Mouse (Mus musculus): Measurements from ENCODE around the gene Psip1. TPM values are rescaled to one million over a fixed set of nuclear protein-coding genes. Genes with fewer than 3 reads are reported as not detected.
"Not testable (repeated sequence)": the region's sequence is repeated elsewhere in the genome, so short reads cannot be mapped to it uniquely, and the experiment has no call there.

The Psip1 gene
- polyA plus RNA-seq, 1 experiment, result 128 TPM

DNA sequence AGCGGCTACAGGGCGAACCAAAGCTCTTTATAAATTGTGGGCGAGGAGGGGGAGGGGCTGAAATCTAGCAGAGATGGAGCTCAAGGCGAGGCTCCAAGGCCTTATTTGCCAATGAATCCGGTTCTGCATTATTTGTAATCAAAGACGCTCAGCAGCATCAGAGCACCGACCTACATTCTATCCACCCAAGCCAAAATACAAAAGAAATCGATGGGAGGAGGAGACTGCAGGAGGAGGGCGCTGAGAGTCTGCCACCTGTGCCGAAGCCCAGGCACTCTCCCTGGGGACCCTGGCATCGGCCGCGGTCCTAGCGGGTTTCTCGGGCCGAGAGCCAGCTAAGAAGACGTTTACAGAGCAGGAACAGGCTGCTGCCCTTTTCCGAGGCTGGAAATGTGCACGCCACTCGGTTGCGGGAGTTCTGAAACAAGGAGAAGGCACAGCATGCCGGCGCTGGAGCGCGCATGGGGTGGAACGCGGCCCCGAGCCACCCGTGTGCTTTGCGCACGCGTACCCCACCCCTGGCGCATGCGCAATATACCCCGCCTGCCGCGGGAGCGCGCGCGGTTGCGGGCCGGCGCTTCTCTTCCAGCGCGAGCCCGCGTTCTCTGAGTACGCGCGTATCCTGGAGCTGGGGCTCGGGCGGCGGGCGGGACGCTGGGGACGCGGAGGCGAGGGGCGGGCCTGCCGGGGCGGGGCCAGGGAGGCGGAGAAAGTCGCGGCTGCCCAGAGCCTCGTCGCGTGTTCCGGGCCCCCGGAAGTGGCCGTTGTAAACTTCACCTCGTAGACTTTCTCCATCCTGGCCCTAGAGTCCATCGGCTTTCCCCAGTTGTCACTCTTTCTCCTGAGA, 38.8 kb upstream of the Psip1 start, which contains the start of gene Ccdc171:
Gene Ccdc171 (plus strand): TSS at position 703 of the 847 bp plus-strand sequence.
- Histone ChIP-seq H3K4me1 (ENCODE audit: control insufficient read depth, insufficient read depth, low read length) (no peaks in the 10 kb centered on the region; the same call in 1 of the 2 replicates), H3K27ac (ENCODE audit: control insufficient read depth, insufficient read depth, low read depth, low read length, poor library complexity) (peak within 1 kb of the TSS; percentile 76), H3K4me3 (replicated peaks; ENCODE audit: control insufficient read depth, low read depth, low read length) (peak within 1 kb of the TSS; percentile 98)
- under 1% methylated on average over 73 of the region's 73 CpGs for WGBS
- no peak for TF ChIP-seq CTCF (IDR thresholded peaks at IDR 0.05; ENCODE audit: control insufficient read depth, insufficient read depth, low read length)
- TF ChIP-seq POLR2A (IDR thresholded peaks at IDR 0.05; ENCODE audit: borderline replicate concordance, control insufficient read depth, low read depth, low read length), result peak; percentile 67; the same call in 1 of the 2 replicates

GRCm38 (mm10) chr4:83524456-83524842, 38.2 kb upstream of the Psip1 start:
- H3K4me1 ChIP-seq (ENCODE audit: control insufficient read depth, insufficient read depth, low read length), result no peaks in the 10 kb centered on the region; the same call in 1 of the 2 replicates
- peak overlapping the region; percentile 10 for H3K4me3 ChIP-seq (replicated peaks; ENCODE audit: control insufficient read depth, low read depth, low read length)
- no peak overlapping the region for H3K27ac ChIP-seq (ENCODE audit: control insufficient read depth, insufficient read depth, low read depth, low read length, poor library complexity)
- TF ChIP-seq POLR2A (IDR thresholded peaks at IDR 0.05; ENCODE audit: borderline replicate concordance, control insufficient read depth, low read depth, low read length) (no peak), CTCF (IDR thresholded peaks at IDR 0.05; ENCODE audit: control insufficient read depth, insufficient read depth, low read length) (no peak)
- WGBS, result 19% methylated on average over 6 of the region's 6 CpGs

DNA sequence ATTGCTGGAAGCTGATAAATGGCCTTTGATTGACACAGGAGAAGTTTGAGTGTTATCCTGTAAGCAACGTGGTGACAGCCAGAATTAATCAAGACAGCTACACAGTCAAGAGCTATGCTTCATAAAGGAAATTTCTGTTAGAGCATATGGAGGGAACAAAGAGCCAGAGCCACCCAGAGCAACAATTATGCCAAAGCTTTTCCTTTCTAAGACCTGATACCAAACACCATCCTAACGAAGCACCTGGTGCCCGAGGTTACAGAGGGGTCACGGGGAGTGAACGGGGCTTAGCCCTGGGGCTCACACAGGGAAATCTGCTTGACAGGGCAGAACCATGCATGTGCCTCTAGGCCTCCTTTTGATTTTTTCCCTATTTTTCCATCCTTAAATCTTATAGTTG, 35.8 kb upstream of the Psip1 start:
- 68% methylated on average over 5 of the region's 5 CpGs for WGBS
- no peak overlapping the region for H3K4me3 ChIP-seq (replicated peaks; ENCODE audit: control insufficient read depth, low read depth, low read length)
- no peaks in the 10 kb centered on the region; the same call in 1 of the 2 replicates for H3K4me1 ChIP-seq (ENCODE audit: control insufficient read depth, insufficient read depth, low read length)
- no peak overlapping the region for H3K27ac ChIP-seq (ENCODE audit: control insufficient read depth, insufficient read depth, low read depth, low read length, poor library complexity)
- TF ChIP-seq POLR2A (IDR thresholded peaks at IDR 0.05; ENCODE audit: borderline replicate concordance, control insufficient read depth, low read depth, low read length) (no peak), CTCF (IDR thresholded peaks at IDR 0.05; ENCODE audit: control insufficient read depth, insufficient read depth, low read length) (no peak)

DNA sequence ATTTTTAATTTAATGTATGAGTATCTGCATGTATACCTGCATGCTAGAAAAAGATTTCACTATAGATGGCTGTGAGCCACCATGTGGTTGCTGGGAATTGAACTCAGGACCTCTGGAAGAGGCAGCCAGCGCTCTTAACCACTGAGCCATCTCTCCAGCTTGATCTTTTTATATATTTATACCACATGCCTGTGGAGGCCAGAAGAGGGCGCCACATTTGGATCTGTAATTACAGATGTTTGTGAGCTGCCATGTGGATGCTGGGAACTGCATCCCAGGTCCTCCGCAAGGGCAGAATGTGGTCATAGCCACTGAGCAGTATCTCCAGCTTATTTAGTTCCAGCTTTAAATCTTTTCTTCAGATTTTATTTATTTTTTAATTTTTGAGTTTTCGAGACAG, 34.0 kb upstream of the Psip1 start:
- TF ChIP-seq POLR2A (IDR thresholded peaks at IDR 0.05; ENCODE audit: borderline replicate concordance, control insufficient read depth, low read depth, low read length), result no peak
- TF ChIP-seq CTCF (IDR thresholded peaks at IDR 0.05; ENCODE audit: control insufficient read depth, insufficient read depth, low read length), result no peak

DNA sequence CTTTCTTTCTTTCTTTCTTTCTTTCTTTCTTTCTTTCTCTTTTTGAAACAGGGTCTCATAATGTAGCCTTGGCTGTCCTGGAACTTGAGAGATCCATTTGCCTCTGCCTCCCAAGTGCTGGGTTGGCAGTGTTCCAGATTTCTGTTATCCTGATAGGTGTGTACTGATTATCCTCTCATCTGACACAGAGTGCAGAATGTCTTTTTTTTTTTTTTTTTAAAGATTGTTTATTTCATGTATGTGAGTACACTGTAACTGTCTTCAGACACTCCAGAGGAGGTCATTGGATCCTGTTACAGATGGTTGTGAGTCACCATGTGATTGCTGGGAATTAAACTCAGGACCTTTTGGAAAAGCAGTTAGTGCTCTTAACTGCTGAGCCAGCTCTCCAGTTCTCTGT, 33.5 kb upstream of the Psip1 start:
- Histone ChIP-seq H3K4me3 (replicated peaks; ENCODE audit: control insufficient read depth, low read depth, low read length) (no peak overlapping the region), H3K4me1 (ENCODE audit: control insufficient read depth, insufficient read depth, low read length) (no peaks in the 10 kb centered on the region; the same call in 1 of the 2 replicates), H3K27ac (ENCODE audit: control insufficient read depth, insufficient read depth, low read depth, low read length, poor library complexity) (no peak overlapping the region)
- TF ChIP-seq POLR2A (IDR thresholded peaks at IDR 0.05; ENCODE audit: borderline replicate concordance, control insufficient read depth, low read depth, low read length) (no peak), CTCF (IDR thresholded peaks at IDR 0.05; ENCODE audit: control insufficient read depth, insufficient read depth, low read length) (no peak)

More for the DNA sequence above, 34.0 kb upstream of the Psip1 start:
- H3K27ac ChIP-seq (ENCODE audit: control insufficient read depth, insufficient read depth, low read depth, low read length, poor library complexity), result no peak overlapping the region
- WGBS, result 69% methylated on average over 4 of the region's 4 CpGs
- H3K4me3 ChIP-seq (replicated peaks; ENCODE audit: control insufficient read depth, low read depth, low read length), result no peak overlapping the region
- H3K4me1 ChIP-seq (ENCODE audit: control insufficient read depth, insufficient read depth, low read length), result no peaks in the 10 kb centered on the region; the same call in 1 of the 2 replicates

- TF ChIP-seq CTCF (IDR thresholded peaks at IDR 0.05; ENCODE audit: control insufficient read depth, insufficient read depth, low read length), result no peak
- TF ChIP-seq POLR2A (IDR thresholded peaks at IDR 0.05; ENCODE audit: borderline replicate concordance, control insufficient read depth, low read depth, low read length), result no peak
- Histone ChIP-seq H3K4me3 (replicated peaks; ENCODE audit: control insufficient read depth, low read depth, low read length) (no peak overlapping the region), H3K4me1 (ENCODE audit: control insufficient read depth, insufficient read depth, low read length) (no peaks in the 10 kb centered on the region), H3K27ac (ENCODE audit: control insufficient read depth, insufficient read depth, low read depth, low read length, poor library complexity) (no peak overlapping the region)
- 62% methylated on average over 2 of the region's 2 CpGs for WGBS
Measured at GRCm38 (mm10) chr4:83519148-83519547, 32.9 kb upstream of the Psip1 start.

GRCm38 (mm10) chr4:83516144-83516543, 29.9 kb upstream of the Psip1 start:
- H3K4me3 ChIP-seq (replicated peaks; ENCODE audit: control insufficient read depth, low read depth, low read length); H3K27ac ChIP-seq (ENCODE audit: control insufficient read depth, insufficient read depth, low read depth, low read length, poor library complexity); H3K4me1 ChIP-seq (ENCODE audit: control insufficient read depth, insufficient read depth, low read length): not testable (repeated sequence)
- WGBS, result 86% methylated on average over 5 of the region's 6 CpGs

DNA sequence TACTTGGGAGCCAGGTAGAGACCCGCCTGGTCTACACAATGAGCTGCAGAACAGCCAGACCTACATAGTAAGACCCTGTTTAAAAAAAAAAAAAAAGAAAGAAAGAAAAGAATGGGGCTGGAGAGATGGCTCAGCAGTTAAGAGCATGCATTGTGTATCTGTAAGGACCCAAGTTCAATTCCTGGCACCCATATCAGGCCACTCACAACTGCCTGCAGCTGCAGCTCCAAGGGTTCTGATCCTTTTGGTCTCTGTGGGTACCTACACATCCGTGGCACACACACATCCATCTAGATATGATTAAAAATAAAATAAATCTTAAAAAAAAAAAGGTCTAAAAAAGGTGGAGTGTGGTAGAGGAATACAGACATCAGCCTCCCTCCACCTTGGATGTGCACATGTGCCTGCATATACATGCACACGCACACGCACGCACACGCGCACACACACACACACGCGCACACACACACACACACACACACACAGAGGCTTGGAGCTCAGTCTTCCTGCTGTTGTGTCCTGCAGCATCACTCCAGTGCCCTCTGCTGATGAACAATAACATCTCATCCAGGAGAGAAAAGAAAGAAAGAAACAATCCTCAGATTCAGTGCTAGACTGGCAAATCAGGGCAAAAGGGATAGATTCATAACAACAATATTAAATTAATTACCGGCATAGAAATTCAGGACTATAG, 28.9 kb upstream of the Psip1 start:
- H3K27ac ChIP-seq (ENCODE audit: control insufficient read depth, insufficient read depth, low read depth, low read length, poor library complexity), result no peak overlapping the region
- TF ChIP-seq POLR2A (IDR thresholded peaks at IDR 0.05; ENCODE audit: borderline replicate concordance, control insufficient read depth, low read depth, low read length) (no peak), CTCF (IDR thresholded peaks at IDR 0.05; ENCODE audit: control insufficient read depth, insufficient read depth, low read length) (no peak)
- WGBS, result 80% methylated on average over 10 of the region's 10 CpGs

More for the DNA sequence above, 28.9 kb upstream of the Psip1 start:
- Histone ChIP-seq H3K4me3 (replicated peaks; ENCODE audit: control insufficient read depth, low read depth, low read length) (no peak overlapping the region), H3K4me1 (ENCODE audit: control insufficient read depth, insufficient read depth, low read length) (no peaks in the 10 kb centered on the region)

Data from bone marrow, adult 2 months (tissue).